Mouse (Mus musculus) hindbrain, embryonic 13.5 days (tissue): Measurements from ENCODE around the gene Syt13. TPM values are rescaled to one million over a fixed set of nuclear protein-coding genes. Genes with fewer than 3 reads are reported as not detected.

ENCODE experiments used
- ATAC-seq: fragments of 200-750 bp; cut with Nextera tagmentation; 2 replicates; pipeline ENCODE4 v1.8.0; 2017; ENCODE audit warnings: moderate TSS enrichment; ENCODE audit not compliant: low FRiP score
- H3K27ac ChIP-seq: fragments of 300-500 bp; sonication (generic); 2 replicates; pipeline ENCODE4 v1.5.1; 2015; ENCODE audit warnings: inconsistent platforms, mild to moderate bottlenecking, moderate library complexity
- H3K27me3 ChIP-seq: fragments of 300-500 bp; sonication (generic); 2 replicates; pipeline ENCODE4 v1.6.1; 2015; ENCODE audit warnings: mild to moderate bottlenecking, inconsistent platforms
- H3K36me3 ChIP-seq: fragments of 300-500 bp; sonication (generic); 2 replicates; pipeline ENCODE4 v1.6.1; 2015; ENCODE audit warnings: mild to moderate bottlenecking, inconsistent platforms
- H3K4me1 ChIP-seq: fragments of 300-500 bp; sonication (generic); replicated peaks from 2 replicates; pipeline ENCODE4 v1.6.1; 2015; ENCODE audit warnings: inconsistent platforms
- H3K4me2 ChIP-seq: fragments of 300-500 bp; sonication (generic); 2 replicates; pipeline ENCODE4 v1.6.1; 2015; ENCODE audit warnings: inconsistent platforms, mild to moderate bottlenecking, moderate library complexity
- H3K4me3 ChIP-seq: fragments of 300-500 bp; sonication (generic); 2 replicates; pipeline ENCODE4 v1.5.1; 2015; ENCODE audit warnings: mild to moderate bottlenecking, inconsistent platforms
- H3K9ac ChIP-seq: fragments of 300-500 bp; sonication (generic); 2 replicates; pipeline ENCODE4 v1.6.1; 2015; ENCODE audit warnings: mild to moderate bottlenecking, inconsistent platforms
- H3K9me3 ChIP-seq: fragments of 300-500 bp; sonication (generic); 2 replicates; pipeline ENCODE4 v1.6.1; 2016; ENCODE audit warnings: inconsistent platforms
- whole genome bisulfite sequencing: fragments of 180-500 bp; shearing (Covaris S2); methylation state at CpG from one replicate; pipeline ENCODE4 v1.1.7; 2015; 5-methylcytosine and 5-hydroxymethylcytosine counted together
- polyA plus RNA-seq: library from polyadenylated mRNA; unstranded; fragments of >200 nt; fragmentation: Nextera tagmentation; extraction: Ambion mirVana; gene quantifications from 2 replicates; pipeline ENCODE4 v1.2.1, GENCODE M21; 2015

Gene Syt13
- polyA plus RNA-seq, 1 experiment from 2014 or later: 24.7 TPM

- H3K4me2 ChIP-seq: no peak overlapping the region
- no peak overlapping the region for H3K9ac ChIP-seq
- no peaks in the 10 kb centered on the region for H3K9me3 ChIP-seq
- no peak overlapping the region for H3K4me3 ChIP-seq
- no peak for ATAC-seq
- H3K4me1 ChIP-seq: peaks cover 19% of the 10 kb centered on the region
- WGBS: 77% methylated on average over 9 of the region's 9 CpGs
- peaks cover 47% of the 10 kb centered on the region for H3K36me3 ChIP-seq
- H3K27me3 ChIP-seq: no peaks in the 10 kb centered on the region
- no peak overlapping the region for H3K27ac ChIP-seq
Observed at GRCm38 (mm10) chr2:92971069-92971468, 56.2 kb downstream of the Syt13 start.

- WGBS: 86% methylated on average over 8 of the region's 8 CpGs
Observed at GRCm38 (mm10) chr2:92971536-92971935, 56.6 kb downstream of the Syt13 start.

GRCm38 (mm10) chr2:92972071-92972470 is 57.2 kb downstream of the Syt13 start:
- no peak overlapping the region for H3K27ac ChIP-seq
- ATAC-seq: no peak
- no peaks in the 10 kb centered on the region for H3K27me3 ChIP-seq
- H3K9ac ChIP-seq: no peak overlapping the region
- peaks cover 55% of the 10 kb centered on the region for H3K36me3 ChIP-seq
- no peak overlapping the region for H3K4me2 ChIP-seq
- peaks cover 11% of the 10 kb centered on the region for H3K4me1 ChIP-seq
- 89% methylated on average over 17 of the region's 17 CpGs for WGBS
- H3K9me3 ChIP-seq: no peaks in the 10 kb centered on the region
- no peak overlapping the region for H3K4me3 ChIP-seq

More at GRCm38 (mm10) chr2:92971536-92971935, 56.6 kb downstream of the Syt13 start:
- Histone ChIP-seq H3K4me3 (no peak overlapping the region), H3K27ac (no peak overlapping the region), H3K9ac (no peak overlapping the region), H3K9me3 (no peaks in the 10 kb centered on the region), H3K4me2 (no peak overlapping the region), H3K36me3 (peaks cover 50% of the 10 kb centered on the region), H3K4me1 (peaks cover 16% of the 10 kb centered on the region), H3K27me3 (no peaks in the 10 kb centered on the region)
- no peak for ATAC-seq

- peaks cover 62% of the 10 kb centered on the region for H3K36me3 ChIP-seq
Observed at GRCm38 (mm10) chr2:92973646-92974045, 58.7 kb downstream of the Syt13 start.

GRCm38 (mm10) chr2:92975031-92975790 is 60.3 kb downstream of the Syt13 start:
- ATAC-seq: no peak
- Histone ChIP-seq H3K4me2 (no peak overlapping the region), H3K9me3 (no peaks in the 10 kb centered on the region), H3K4me3 (no peak overlapping the region), H3K36me3 (peaks cover 73% of the 10 kb centered on the region), H3K4me1 (no peaks in the 10 kb centered on the region), H3K9ac (no peak overlapping the region), H3K27ac (no peak overlapping the region), H3K27me3 (no peaks in the 10 kb centered on the region)
- 65% methylated on average over 14 of the region's 14 CpGs for WGBS

More at GRCm38 (mm10) chr2:92973646-92974045, 58.7 kb downstream of the Syt13 start:
- H3K4me3 ChIP-seq: no peak overlapping the region
- no peak overlapping the region for H3K9ac ChIP-seq
- ATAC-seq: no peak
- H3K4me1 ChIP-seq: no peaks in the 10 kb centered on the region
- no peak overlapping the region for H3K27ac ChIP-seq
- H3K27me3 ChIP-seq: no peaks in the 10 kb centered on the region
- no peak overlapping the region for H3K4me2 ChIP-seq
- 96% methylated on average over 20 of the region's 20 CpGs for WGBS
- H3K9me3 ChIP-seq: no peaks in the 10 kb centered on the region

GRCm38 (mm10) chr2:92980165-92980564 is 65.3 kb downstream of the Syt13 start:
- no peak overlapping the region for H3K27ac ChIP-seq
- no peak overlapping the region for H3K4me3 ChIP-seq
- no peaks in the 10 kb centered on the region for H3K9me3 ChIP-seq
- 91% methylated on average over 10 of the region's 10 CpGs for WGBS
- no peak overlapping the region for H3K4me2 ChIP-seq
- H3K36me3 ChIP-seq: peaks cover 55% of the 10 kb centered on the region
- no peaks in the 10 kb centered on the region for H3K4me1 ChIP-seq
- no peaks in the 10 kb centered on the region for H3K27me3 ChIP-seq
- no peak overlapping the region for H3K9ac ChIP-seq
- ATAC-seq: no peak

- no peaks in the 10 kb centered on the region for H3K9me3 ChIP-seq
- no peaks in the 10 kb centered on the region for H3K27me3 ChIP-seq
- H3K9ac ChIP-seq: no peak overlapping the region
- H3K27ac ChIP-seq: no peak overlapping the region
- WGBS: 77% methylated on average over 8 of the region's 8 CpGs
- ATAC-seq: no peak
- peaks cover 4% of the 10 kb centered on the region; the same call in 1 of the 2 replicates for H3K4me1 ChIP-seq
- no peak overlapping the region for H3K4me3 ChIP-seq
- peaks cover 45% of the 10 kb centered on the region for H3K36me3 ChIP-seq
- H3K4me2 ChIP-seq: no peak overlapping the region
Observed at GRCm38 (mm10) chr2:92982591-92983272, 67.8 kb downstream of the Syt13 start.

- Histone ChIP-seq H3K36me3 (peaks cover 44% of the 10 kb centered on the region), H3K4me2 (no peak overlapping the region), H3K27ac (no peak overlapping the region), H3K27me3 (no peaks in the 10 kb centered on the region), H3K4me3 (no peak overlapping the region), H3K4me1 (peaks cover 9% of the 10 kb centered on the region), H3K9me3 (no peaks in the 10 kb centered on the region), H3K9ac (no peak overlapping the region)
- 93% methylated on average over 4 of the region's 4 CpGs for WGBS
- ATAC-seq: no peak
Observed at GRCm38 (mm10) chr2:92983273-92983620, 68.3 kb downstream of the Syt13 start.

GRCm38 (mm10) chr2:92984321-92985108 is 69.6 kb downstream of the Syt13 start:
- no peak for ATAC-seq
- no peak overlapping the region for H3K27ac ChIP-seq
- H3K36me3 ChIP-seq: peaks cover 32% of the 10 kb centered on the region
- no peak overlapping the region for H3K4me3 ChIP-seq
- H3K9me3 ChIP-seq: no peaks in the 10 kb centered on the region
- WGBS: 88% methylated on average over 7 of the region's 7 CpGs
- H3K9ac ChIP-seq: no peak overlapping the region
- H3K4me1 ChIP-seq: peaks cover 19% of the 10 kb centered on the region
- no peaks in the 10 kb centered on the region for H3K27me3 ChIP-seq
- H3K4me2 ChIP-seq: no peak overlapping the region

GRCm38 (mm10) chr2:92985171-92985570 is 70.3 kb downstream of the Syt13 start:
- no peak overlapping the region for H3K4me2 ChIP-seq
- H3K9me3 ChIP-seq: no peaks in the 10 kb centered on the region
- H3K9ac ChIP-seq: no peak overlapping the region
- H3K4me3 ChIP-seq: no peak overlapping the region
- H3K27ac ChIP-seq: no peak overlapping the region
- H3K36me3 ChIP-seq: peaks cover 26% of the 10 kb centered on the region
- H3K27me3 ChIP-seq: no peaks in the 10 kb centered on the region
- ATAC-seq: no peak
- peaks cover 19% of the 10 kb centered on the region for H3K4me1 ChIP-seq
- 90% methylated on average over 2 of the region's 2 CpGs for WGBS

- no peaks in the 10 kb centered on the region for H3K27me3 ChIP-seq
- ATAC-seq: no peak
- H3K4me2 ChIP-seq: no peak overlapping the region
- H3K27ac ChIP-seq: no peak overlapping the region
- peaks cover 23% of the 10 kb centered on the region for H3K4me1 ChIP-seq
- peaks cover 21% of the 10 kb centered on the region for H3K36me3 ChIP-seq
- H3K9me3 ChIP-seq: no peaks in the 10 kb centered on the region
- no peak overlapping the region for H3K4me3 ChIP-seq
- 45% methylated on average over 7 of the region's 7 CpGs for WGBS
- H3K9ac ChIP-seq: no peak overlapping the region
Observed at GRCm38 (mm10) chr2:92985600-92985999, 70.7 kb downstream of the Syt13 start.

- Histone ChIP-seq H3K27ac (no peak overlapping the region), H3K27me3 (no peaks in the 10 kb centered on the region), H3K9ac (no peak overlapping the region), H3K4me1 (peaks cover 26% of the 10 kb centered on the region), H3K36me3 (peaks cover 27% of the 10 kb centered on the region), H3K9me3 (no peaks in the 10 kb centered on the region), H3K4me2 (no peak overlapping the region), H3K4me3 (no peak overlapping the region)
- ATAC-seq: no peak
- WGBS: 85% methylated on average over 7 of the region's 7 CpGs
Observed at GRCm38 (mm10) chr2:92987108-92987618, 72.3 kb downstream of the Syt13 start.
